Mouse (Mus musculus): ENCODE measurements around the gene Sipa1l1. TPM values are rescaled to one million over a fixed set of nuclear protein-coding genes. Genes with fewer than 3 reads are reported as not detected.

Gene Sipa1l1
- polyA plus RNA-seq, 1 experiment: 181 TPM

DNA sequence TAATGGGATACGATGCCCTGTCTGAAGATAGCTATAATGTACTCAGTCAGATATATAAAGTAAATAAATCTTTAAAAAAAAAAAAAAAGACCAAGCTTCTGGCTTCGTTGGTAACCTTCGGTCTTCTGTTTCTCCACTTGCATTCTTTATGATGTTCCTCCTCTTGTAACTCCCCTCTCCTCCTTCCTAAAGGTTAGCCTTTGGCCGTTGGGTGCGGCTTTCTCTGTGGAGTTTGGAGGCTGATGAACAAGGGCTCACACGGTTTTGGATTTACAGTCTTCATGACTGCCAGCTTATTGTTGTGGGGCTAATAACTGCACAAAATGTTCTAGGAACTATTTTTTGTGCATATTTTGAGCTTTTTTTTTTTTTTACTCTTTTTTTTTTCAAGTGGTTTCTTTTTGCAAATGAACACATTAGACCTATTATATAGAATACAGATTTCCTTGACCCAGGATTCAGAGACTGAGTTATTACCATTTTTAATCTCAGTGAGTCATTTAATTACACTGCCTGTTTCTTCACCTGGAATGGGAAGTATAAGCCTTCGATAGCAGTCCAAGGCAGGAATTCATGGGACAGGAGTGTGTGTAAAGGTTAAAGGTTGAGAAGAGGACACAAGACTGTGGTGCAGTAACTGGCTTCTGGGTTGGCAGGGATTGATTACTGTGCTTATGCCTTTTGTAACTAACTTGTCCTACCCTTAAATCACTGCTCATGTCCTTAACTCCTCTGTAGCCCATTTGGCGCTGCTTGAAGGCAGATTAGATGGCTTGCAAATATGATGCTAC is 37.9 kb downstream of the Sipa1l1 start:
- DNase-seq (ENCODE audit: extremely low spot score in 1 of 2, low spot score in 1 of 2): no peak

- no peak for DNase-seq (ENCODE audit: extremely low spot score in 1 of 2, low spot score in 1 of 2)
Measured at GRCm38 (mm10) chr12:82208046-82208445, 38.9 kb downstream of the Sipa1l1 start.

- no peak for DNase-seq (ENCODE audit: extremely low spot score in 1 of 2, low spot score in 1 of 2)
Measured at GRCm38 (mm10) chr12:82208611-82209010, 39.5 kb downstream of the Sipa1l1 start.

- DNase-seq (ENCODE audit: extremely low spot score in 1 of 2, low spot score in 1 of 2): no peak
Measured at GRCm38 (mm10) chr12:82209753-82210152, 40.6 kb downstream of the Sipa1l1 start.

- DNase-seq (ENCODE audit: extremely low spot score in 1 of 2, low spot score in 1 of 2): no peak
Measured at GRCm38 (mm10) chr12:82213056-82213455, 43.9 kb downstream of the Sipa1l1 start.

DNA sequence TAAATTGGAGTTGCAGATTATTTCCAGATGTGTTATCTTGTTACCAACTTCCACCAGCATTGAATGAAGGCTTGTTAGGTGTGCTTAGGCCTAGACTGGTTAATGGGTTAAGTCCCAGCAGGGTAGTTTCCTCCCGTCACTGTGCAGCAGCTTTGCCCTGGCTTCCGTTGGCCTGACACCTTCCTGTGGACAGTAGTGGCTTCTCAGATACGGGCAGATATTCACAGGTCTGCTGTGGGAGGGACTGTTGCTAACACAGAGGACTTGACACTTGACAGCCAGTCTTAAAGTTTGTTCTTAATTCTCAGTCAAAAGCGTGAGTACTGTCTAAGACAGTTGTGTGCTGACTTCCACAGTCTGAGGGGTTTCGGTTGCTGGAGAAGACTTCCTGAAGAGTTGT is 45.8 kb downstream of the Sipa1l1 start:
- DNase-seq (ENCODE audit: extremely low spot score in 1 of 2, low spot score in 1 of 2): no peak

DNA sequence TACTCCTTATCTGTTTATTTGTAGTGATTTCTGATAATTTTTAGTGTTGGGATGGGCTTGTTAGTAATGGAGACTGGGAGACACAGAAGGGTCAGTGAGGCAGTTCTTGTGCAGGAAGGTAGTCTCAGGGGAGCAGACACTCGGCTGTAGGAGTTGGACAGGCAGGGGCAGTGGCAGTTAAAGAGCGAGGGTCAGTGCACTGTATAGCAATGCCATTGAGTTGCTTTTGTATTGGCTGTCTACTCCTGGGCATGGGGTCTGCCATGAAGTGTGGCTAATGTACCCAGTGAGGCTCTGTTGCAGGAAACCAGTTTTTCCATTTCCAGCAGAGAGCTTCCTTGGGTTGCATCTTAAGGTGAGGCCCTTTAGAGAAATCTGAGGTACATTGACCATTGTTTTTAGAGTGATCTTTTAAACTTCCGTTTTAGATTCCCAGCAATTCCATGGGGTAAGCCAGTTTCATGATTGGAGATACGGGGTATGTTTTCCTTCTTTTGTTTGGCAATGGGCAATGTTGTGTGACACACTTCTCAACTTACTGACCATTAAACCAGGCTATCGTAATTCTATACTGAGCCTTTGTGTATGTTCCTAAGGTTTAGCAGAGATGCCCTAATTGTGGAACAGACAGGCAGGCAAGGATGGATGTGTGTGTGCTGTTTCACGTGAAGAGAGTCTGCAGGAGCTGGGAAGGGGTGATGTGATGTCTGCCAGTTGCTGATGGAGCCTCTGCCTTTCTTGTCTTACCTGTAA is 47.9 kb downstream of the Sipa1l1 start:
- no peak for DNase-seq (ENCODE audit: extremely low spot score in 1 of 2, low spot score in 1 of 2)

GRCm38 (mm10) chr12:82218201-82218600 is 49.1 kb downstream of the Sipa1l1 start:
- no peak for DNase-seq (ENCODE audit: extremely low spot score in 1 of 2, low spot score in 1 of 2)

GRCm38 (mm10) chr12:82220367-82221089 is 51.4 kb downstream of the Sipa1l1 start:
- DNase-seq (ENCODE audit: extremely low spot score in 1 of 2, low spot score in 1 of 2): no peak

DNA sequence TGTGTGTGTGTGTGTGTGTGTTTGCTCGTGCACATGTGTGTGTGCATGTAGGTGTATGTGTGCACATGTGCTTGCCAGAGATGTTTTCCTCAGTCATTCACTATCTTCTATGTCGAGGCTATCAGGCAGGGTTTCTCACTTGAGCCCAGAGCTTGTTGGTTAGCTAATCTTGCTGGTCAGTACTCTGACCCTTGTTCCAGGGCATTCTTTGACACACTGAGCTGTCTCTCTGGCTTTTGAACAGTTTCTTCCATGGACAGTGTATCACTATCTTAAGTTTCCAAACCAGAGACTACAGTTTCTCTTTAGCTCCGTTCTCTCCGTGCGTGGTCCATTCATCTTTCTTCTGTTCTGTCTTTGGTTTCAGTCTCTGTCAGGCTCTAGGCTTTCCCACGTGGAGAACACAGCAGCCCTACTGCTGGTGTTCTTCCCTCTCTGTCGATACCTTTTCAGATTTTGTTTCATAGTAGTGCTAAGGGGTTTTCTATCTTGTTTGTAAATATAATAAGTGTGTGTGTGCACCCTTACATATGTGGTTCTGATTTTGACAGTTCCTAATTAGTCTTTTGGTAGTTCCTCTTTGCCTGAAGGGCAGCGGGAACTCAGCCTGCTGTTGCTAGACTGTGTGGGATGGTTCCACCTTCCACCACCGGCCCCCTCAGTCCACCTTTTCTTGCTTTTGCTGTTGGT is 54.2 kb downstream of the Sipa1l1 start:
- no peak for DNase-seq (ENCODE audit: extremely low spot score in 1 of 2, low spot score in 1 of 2)

GRCm38 (mm10) chr12:82224848-82225247 is 55.7 kb downstream of the Sipa1l1 start:
- DNase-seq (ENCODE audit: extremely low spot score in 1 of 2, low spot score in 1 of 2): no peak

GRCm38 (mm10) chr12:82225278-82225677 is 56.2 kb downstream of the Sipa1l1 start:
- DNase-seq (ENCODE audit: extremely low spot score in 1 of 2, low spot score in 1 of 2): no peak

GRCm38 (mm10) chr12:82225751-82226228 is 56.7 kb downstream of the Sipa1l1 start:
- no peak for DNase-seq (ENCODE audit: extremely low spot score in 1 of 2, low spot score in 1 of 2)

DNA sequence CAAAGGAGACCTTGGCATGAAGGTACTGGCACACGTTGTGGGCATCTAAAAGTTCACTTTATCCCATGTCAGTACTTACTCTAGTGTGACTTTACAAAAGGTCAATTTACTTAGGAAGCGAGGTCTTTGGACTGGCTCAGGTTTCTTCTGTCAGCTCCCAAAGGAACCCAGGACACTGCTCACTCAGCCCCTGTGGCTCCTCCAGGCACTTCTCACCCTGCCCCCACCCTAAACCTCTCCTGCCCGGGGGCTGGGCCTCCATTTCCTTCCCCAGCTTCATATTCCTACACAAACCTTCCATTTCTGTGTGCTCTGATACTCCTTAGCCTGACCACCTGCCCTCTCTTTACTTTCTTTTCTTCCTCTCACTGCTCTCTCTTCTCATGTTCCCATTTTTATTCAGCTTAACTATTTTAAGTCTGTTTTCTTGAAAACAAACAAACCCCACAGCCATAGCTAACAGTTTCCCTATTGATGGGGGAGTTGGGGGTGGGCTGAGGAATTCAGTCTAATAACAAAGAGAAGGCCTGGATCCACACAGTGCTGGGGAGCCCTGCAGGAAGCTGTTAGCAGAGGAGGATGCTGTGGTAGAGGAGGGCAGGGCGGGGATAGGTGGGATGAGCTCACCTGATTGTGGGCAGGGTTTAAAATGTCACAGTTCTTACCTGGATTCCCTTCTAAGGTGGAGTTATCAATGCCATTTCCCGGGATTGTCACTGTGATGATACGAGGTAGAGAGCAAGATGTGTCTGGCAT is 57.4 kb downstream of the Sipa1l1 start:
- no peak for DNase-seq (ENCODE audit: extremely low spot score in 1 of 2, low spot score in 1 of 2)

GRCm38 (mm10) chr12:82230127-82230526 is 61.0 kb downstream of the Sipa1l1 start:
- no peak for DNase-seq (ENCODE audit: extremely low spot score in 1 of 2, low spot score in 1 of 2)

- peak; percentile 84 to 90 for DNase-seq (ENCODE audit: extremely low spot score in 1 of 2, low spot score in 1 of 2)
Measured at GRCm38 (mm10) chr12:82231191-82231590, 62.1 kb downstream of the Sipa1l1 start.

DNA sequence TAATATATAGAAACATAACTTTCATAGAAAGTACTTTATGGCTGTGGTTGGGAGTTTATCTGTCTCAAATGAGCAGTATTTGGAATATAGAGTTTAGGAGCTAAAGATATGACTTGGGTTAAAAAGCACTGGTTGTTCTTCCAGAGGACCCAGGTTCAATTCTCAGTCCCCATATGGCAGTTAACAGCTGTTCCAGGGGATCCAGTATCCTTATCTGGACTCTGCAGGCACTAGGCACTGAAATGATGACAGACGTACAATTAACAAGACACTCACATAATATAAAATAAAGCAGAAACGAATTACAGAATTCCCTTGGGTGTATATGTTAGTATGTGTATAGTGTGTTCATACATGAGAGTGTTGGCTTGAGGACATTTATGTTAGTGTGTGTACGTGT is 64.1 kb downstream of the Sipa1l1 start:
- no peak for DNase-seq (ENCODE audit: extremely low spot score in 1 of 2, low spot score in 1 of 2)

DNA sequence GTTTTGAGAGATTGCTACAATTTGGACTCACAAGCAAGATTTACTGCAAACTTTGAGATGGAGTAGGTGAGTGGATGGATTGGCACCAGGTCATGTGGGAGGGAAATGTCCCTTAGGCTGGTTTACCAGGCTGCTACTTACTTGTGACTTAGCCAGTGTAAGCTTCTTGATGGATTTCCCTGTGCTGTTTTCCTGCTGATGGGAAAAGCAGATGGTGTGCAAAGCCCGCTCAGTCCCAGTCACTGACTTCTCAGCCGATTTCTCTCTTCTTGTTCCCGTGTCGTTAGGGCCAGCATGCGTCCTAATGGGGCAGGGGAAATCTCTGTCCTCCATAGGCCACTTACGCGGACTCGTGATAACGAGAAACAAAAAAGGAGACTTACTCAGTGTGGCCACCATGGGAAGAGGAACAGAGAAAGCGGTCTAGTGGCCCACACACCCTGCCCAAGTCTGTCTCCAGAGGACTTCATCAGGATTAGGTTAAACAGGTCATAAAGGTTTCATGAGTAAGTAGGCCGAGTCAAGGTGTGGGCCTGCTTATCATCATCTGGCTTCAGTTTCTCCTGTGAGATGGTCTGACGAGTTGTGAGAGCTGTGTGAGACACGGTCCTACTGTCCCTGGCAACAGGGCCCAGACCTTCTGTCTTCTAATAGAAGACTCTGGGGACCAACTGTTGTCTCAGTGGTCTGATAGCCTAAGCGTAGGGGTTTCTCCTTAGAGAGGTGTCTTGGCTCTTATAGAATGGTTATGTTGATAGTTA is 65.5 kb downstream of the Sipa1l1 start:
- no peak for DNase-seq (ENCODE audit: extremely low spot score in 1 of 2, low spot score in 1 of 2)

GRCm38 (mm10) chr12:82237095-82237494 is 68.0 kb downstream of the Sipa1l1 start:
- DNase-seq (ENCODE audit: extremely low spot score in 1 of 2, low spot score in 1 of 2): no peak

All from frontal cortex, adult 2 months (tissue).